Mouse (Mus musculus) heart, embryonic 10.5 days (tissue): ENCODE results near the gene Tmem163. TPM values are rescaled to one million over a fixed set of nuclear protein-coding genes. Genes with fewer than 3 reads are reported as not detected.

Experiments used
- DNase-seq: peaks from one replicate; pipeline ENCODE4 v3.0.0-alpha.2; 2017; ENCODE audit warnings: low spot score
- H3K27ac ChIP-seq: fragments of 300-500 bp; sonication (generic); 2 replicates; pipeline ENCODE4 v1.5.1; 2016; ENCODE audit warnings: mild to moderate bottlenecking
- H3K27me3 ChIP-seq: fragments of 300-500 bp; sonication (generic); 2 replicates; pipeline ENCODE4 v1.6.1; 2016; ENCODE audit warnings: mild to moderate bottlenecking; ENCODE audit not compliant: poor library complexity, insufficient read depth, severe bottlenecking
- H3K36me3 ChIP-seq: fragments of 300-500 bp; sonication (generic); 2 replicates; pipeline ENCODE4 v1.6.1; 2016; ENCODE audit warnings: mild to moderate bottlenecking, moderate library complexity
- H3K4me1 ChIP-seq: fragments of 300-500 bp; sonication (generic); 2 replicates; pipeline ENCODE4 v1.6.1; 2016; ENCODE audit warnings: mild to moderate bottlenecking
- H3K4me3 ChIP-seq: fragments of 300-500 bp; sonication (generic); 2 replicates; pipeline ENCODE4 v1.5.1; 2016; ENCODE audit warnings: mild to moderate bottlenecking, moderate library complexity
- H3K9me3 ChIP-seq: fragments of 300-500 bp; sonication (generic); 2 replicates; pipeline ENCODE4 v1.6.1; 2016; ENCODE audit warnings: mild to moderate bottlenecking, moderate library complexity
- WGBS: fragments of 180-500 bp; shearing (Covaris S2); methylation state at CpG from one replicate; pipeline ENCODE4 v1.1.7; 2016; 5-methylcytosine and 5-hydroxymethylcytosine counted together
- polyA plus RNA-seq: library from polyadenylated mRNA; unstranded; fragments of >200 nt; fragmentation: Nextera tagmentation; extraction: Ambion mirVana; gene quantifications from 2 replicates; pipeline ENCODE4 v1.2.1, GENCODE M21; 2016

Tmem163 gene
- polyA plus RNA-seq, 1 experiment from 2014 or later: 27.6 TPM

GRCm38 (mm10) chr1:127536448-127536847 lies 142.9 kb downstream of the Tmem163 start:
- no peak for DNase-seq
- WGBS: 71% methylated on average over 5 of the region's 5 CpGs
- H3K4me1 ChIP-seq: peaks cover 8% of the 10 kb centered on the region; the same call in 1 of the 2 replicates
- H3K27ac ChIP-seq: no peak overlapping the region
- H3K4me3 ChIP-seq: no peak overlapping the region
- no peaks in the 10 kb centered on the region for H3K36me3 ChIP-seq
- no peaks in the 10 kb centered on the region for H3K27me3 ChIP-seq
- no peaks in the 10 kb centered on the region for H3K9me3 ChIP-seq

GRCm38 (mm10) chr1:127531723-127532122 lies 147.6 kb downstream of the Tmem163 start:
- Histone ChIP-seq H3K27ac (no peak overlapping the region), H3K9me3 (no peaks in the 10 kb centered on the region), H3K4me3 (no peak overlapping the region), H3K27me3 (no peaks in the 10 kb centered on the region), H3K36me3 (no peaks in the 10 kb centered on the region), H3K4me1 (no peaks in the 10 kb centered on the region)
- WGBS: 81% methylated on average over 5 of the region's 5 CpGs
- DNase-seq: no peak

DNA sequence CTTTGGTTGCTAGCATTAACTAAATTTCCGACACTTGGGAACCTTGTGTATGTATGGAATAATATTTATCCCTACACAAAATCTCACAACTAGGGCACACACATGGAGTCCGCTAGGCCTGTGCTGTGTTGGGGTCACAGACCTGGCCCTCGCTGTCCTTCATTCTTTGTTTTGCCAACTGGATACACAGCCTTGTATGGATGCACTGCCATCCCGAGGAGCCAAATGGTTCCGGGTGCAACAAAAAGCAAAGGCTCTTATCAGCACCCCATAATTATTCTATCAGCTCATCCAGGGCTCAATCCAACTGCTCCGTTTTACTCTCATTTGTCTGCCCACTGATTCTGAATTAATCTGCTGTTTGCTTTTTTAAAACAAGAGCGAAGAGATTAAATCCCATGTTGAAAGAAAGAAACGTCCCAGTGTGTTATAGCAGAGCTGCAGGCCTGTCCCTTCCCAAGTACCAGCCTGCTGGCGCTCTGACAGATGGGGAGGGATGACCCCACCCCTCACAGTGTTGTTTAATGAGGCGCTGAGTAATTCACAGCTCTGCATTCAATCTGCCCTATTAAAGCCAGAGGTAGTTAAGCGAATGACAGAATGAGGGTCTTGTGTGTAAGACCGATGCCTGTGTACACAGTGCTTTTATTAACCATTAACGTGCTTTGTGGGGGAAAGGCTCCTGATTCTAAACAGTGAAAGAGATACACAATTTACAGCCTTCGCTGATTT lies 148.3 kb downstream of the Tmem163 start:
- no peak overlapping the region for H3K4me3 ChIP-seq
- no peak for DNase-seq
- H3K9me3 ChIP-seq: no peaks in the 10 kb centered on the region
- H3K27me3 ChIP-seq: no peaks in the 10 kb centered on the region
- H3K4me1 ChIP-seq: no peaks in the 10 kb centered on the region
- H3K27ac ChIP-seq: no peak overlapping the region
- WGBS: 48% methylated on average over 14 of the region's 14 CpGs
- no peaks in the 10 kb centered on the region for H3K36me3 ChIP-seq

DNA sequence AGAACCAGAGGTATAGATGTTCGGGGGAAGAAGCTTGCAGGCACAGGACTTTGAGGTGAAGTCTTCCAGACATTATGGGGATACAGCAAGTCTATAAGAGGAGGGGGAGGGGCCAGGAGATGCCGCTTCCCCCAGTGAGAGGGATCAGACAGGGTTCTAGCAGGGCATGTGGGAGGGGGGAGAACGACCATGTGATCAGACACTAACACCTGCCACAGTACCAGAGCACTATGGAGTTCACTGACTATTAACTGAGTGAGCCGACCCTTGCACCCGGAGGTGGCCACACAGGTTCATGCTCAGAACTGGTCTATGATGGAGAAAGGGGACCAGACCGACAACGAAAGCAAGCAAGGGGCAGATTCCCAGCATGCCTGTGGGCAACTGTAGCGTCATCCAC lies 156.0 kb downstream of the Tmem163 start:
- Histone ChIP-seq H3K36me3 (no peaks in the 10 kb centered on the region), H3K27me3 (no peaks in the 10 kb centered on the region), H3K9me3 (no peaks in the 10 kb centered on the region), H3K27ac (peak overlapping the region; percentile 73), H3K4me3 (no peak overlapping the region), H3K4me1 (peaks cover 26% of the 10 kb centered on the region)
- DNase-seq: no peak
- 57% methylated on average over 8 of the region's 8 CpGs for WGBS

DNA sequence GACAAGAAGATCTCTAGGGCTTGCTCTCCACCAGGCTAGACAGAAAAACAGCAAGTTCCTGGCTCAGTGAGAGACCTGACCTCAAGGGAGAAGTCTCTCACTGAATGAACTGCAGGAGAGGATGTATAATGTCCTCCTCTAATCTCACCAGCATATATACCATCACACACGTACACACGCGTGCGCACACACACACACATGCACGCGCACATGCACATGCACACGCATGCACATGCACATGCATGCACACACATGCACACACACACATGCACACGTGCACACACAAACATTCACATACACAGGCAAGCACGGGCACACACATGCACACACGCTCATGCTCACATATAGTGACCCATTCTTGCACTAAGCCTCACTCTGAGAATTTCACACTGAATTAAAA lies 164.5 kb downstream of the Tmem163 start:
- Histone ChIP-seq H3K4me3 (no peak overlapping the region), H3K27me3 (no peaks in the 10 kb centered on the region), H3K4me1 (peaks cover 17% of the 10 kb centered on the region; the same call in 1 of the 2 replicates), H3K9me3 (no peaks in the 10 kb centered on the region), H3K27ac (no peak overlapping the region), H3K36me3 (peaks cover 13% of the 10 kb centered on the region; the same call in 1 of the 2 replicates)
- DNase-seq: no peak
- WGBS: 93% methylated on average over 10 of the region's 10 CpGs

DNA sequence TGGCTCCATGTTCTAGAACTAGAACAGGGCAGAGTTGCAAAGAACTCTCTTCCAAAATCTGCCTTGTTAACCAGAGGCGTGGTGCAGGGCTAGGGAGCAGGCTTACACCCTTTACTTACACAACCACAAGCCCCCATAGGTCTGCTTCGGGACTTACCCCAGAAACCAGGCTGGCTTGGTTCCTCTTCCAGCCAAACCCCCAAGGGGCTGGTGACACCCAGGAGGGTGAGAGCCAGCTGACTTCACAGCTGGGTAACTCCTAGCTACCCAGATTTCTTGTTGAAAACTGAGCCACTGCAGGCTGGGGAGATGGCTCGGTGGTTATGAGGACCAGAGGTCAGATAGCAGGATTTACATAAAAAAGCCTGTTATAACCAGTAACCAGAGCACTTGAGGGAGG lies 164.9 kb downstream of the Tmem163 start:
- WGBS: 68% methylated on average over 3 of the region's 3 CpGs
- Histone ChIP-seq H3K4me3 (no peak overlapping the region), H3K27ac (no peak overlapping the region), H3K9me3 (no peaks in the 10 kb centered on the region), H3K27me3 (no peaks in the 10 kb centered on the region), H3K36me3 (peaks cover 13% of the 10 kb centered on the region; the same call in 1 of the 2 replicates), H3K4me1 (peaks cover 17% of the 10 kb centered on the region; the same call in 1 of the 2 replicates)
- DNase-seq: no peak

DNA sequence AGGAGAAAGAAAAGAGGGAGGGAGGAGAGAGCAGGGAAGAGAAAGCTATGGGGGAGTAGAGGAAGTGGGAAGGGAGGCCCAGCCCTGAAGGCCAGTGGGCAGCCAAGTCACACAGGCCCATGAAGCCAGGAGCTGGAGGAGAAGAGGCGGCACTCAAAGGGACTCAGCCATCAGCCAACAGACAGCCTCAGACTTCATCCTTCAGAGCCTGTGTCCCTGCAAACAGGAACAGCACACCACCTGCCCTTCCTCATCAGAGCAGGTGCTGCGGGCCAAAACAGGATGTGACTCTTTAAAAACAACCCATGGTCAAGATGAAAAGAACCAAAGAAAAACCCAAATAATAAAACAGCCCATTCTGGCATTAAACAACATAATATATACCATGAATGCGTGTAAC lies 165.7 kb downstream of the Tmem163 start:
- WGBS: 82% methylated on average over 3 of the region's 3 CpGs
- no peak for DNase-seq

GRCm38 (mm10) chr1:127513140-127513539 lies 166.2 kb downstream of the Tmem163 start:
- Histone ChIP-seq H3K9me3 (no peaks in the 10 kb centered on the region), H3K36me3 (peaks cover 13% of the 10 kb centered on the region; the same call in 1 of the 2 replicates), H3K27ac (no peak overlapping the region), H3K4me1 (peaks cover 17% of the 10 kb centered on the region; the same call in 1 of the 2 replicates), H3K4me3 (no peak overlapping the region), H3K27me3 (no peaks in the 10 kb centered on the region)
- 85% methylated on average over 8 of the region's 8 CpGs for WGBS
- DNase-seq: no peak

More for the DNA sequence above, 165.7 kb downstream of the Tmem163 start:
- Histone ChIP-seq H3K9me3 (no peaks in the 10 kb centered on the region), H3K27me3 (no peaks in the 10 kb centered on the region), H3K27ac (no peak overlapping the region), H3K4me1 (peaks cover 17% of the 10 kb centered on the region; the same call in 1 of the 2 replicates), H3K36me3 (peaks cover 13% of the 10 kb centered on the region; the same call in 1 of the 2 replicates), H3K4me3 (no peak overlapping the region)

DNA sequence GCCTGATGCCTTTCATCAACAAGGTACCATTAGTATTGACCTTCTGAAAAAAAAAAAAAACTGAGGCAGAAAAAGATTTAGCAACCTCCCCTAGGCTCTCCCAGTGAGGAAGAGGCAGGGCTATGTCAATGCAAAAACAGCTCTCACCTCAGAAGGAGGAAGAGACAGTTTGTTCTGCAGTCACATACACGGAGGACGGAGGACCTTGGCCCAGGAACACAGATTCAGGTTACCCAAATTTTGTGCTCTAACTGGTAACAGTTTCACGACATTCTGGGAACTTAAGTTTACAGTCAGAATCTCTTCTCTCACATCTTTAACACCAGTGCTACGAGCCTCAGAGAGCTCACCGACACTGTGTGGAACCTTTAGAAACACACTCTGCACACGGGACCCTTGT lies 166.6 kb downstream of the Tmem163 start:
- 70% methylated on average over 6 of the region's 6 CpGs for WGBS

GRCm38 (mm10) chr1:127511362-127511761 lies 168.0 kb downstream of the Tmem163 start:
- WGBS: 52% methylated on average over 6 of the region's 6 CpGs
- H3K4me1 ChIP-seq: peaks cover 17% of the 10 kb centered on the region; the same call in 1 of the 2 replicates

More for the DNA sequence above, 166.6 kb downstream of the Tmem163 start:
- H3K4me3 ChIP-seq: no peak overlapping the region
- H3K36me3 ChIP-seq: peaks cover 13% of the 10 kb centered on the region; the same call in 1 of the 2 replicates
- H3K9me3 ChIP-seq: no peaks in the 10 kb centered on the region
- no peaks in the 10 kb centered on the region for H3K27me3 ChIP-seq
- peaks cover 17% of the 10 kb centered on the region; the same call in 1 of the 2 replicates for H3K4me1 ChIP-seq
- DNase-seq: no peak
- H3K27ac ChIP-seq: no peak overlapping the region

GRCm38 (mm10) chr1:127508921-127509320 lies 170.4 kb downstream of the Tmem163 start:
- Histone ChIP-seq H3K36me3 (no peaks in the 10 kb centered on the region), H3K27ac (no peak overlapping the region), H3K9me3 (no peaks in the 10 kb centered on the region), H3K4me3 (no peak overlapping the region), H3K27me3 (no peaks in the 10 kb centered on the region), H3K4me1 (peaks cover 34% of the 10 kb centered on the region)
- WGBS: 84% methylated on average over 8 of the region's 8 CpGs
- DNase-seq: no peak

More at GRCm38 (mm10) chr1:127511362-127511761, 168.0 kb downstream of the Tmem163 start:
- peaks cover 10% of the 10 kb centered on the region; the same call in 1 of the 2 replicates for H3K36me3 ChIP-seq
- DNase-seq: no peak
- H3K4me3 ChIP-seq: no peak overlapping the region
- no peaks in the 10 kb centered on the region for H3K9me3 ChIP-seq
- H3K27me3 ChIP-seq: no peaks in the 10 kb centered on the region
- H3K27ac ChIP-seq: peak overlapping the region; percentile 75; the same call in 1 of the 2 replicates

GRCm38 (mm10) chr1:127508067-127508739 lies 171.1 kb downstream of the Tmem163 start:
- H3K4me3 ChIP-seq: no peak overlapping the region
- no peaks in the 10 kb centered on the region for H3K9me3 ChIP-seq
- H3K27me3 ChIP-seq: no peaks in the 10 kb centered on the region
- H3K36me3 ChIP-seq: no peaks in the 10 kb centered on the region
- DNase-seq: no peak
- 86% methylated on average over 16 of the region's 16 CpGs for WGBS
- no peak overlapping the region for H3K27ac ChIP-seq
- H3K4me1 ChIP-seq: peaks cover 40% of the 10 kb centered on the region

GRCm38 (mm10) chr1:127507042-127507650 lies 172.2 kb downstream of the Tmem163 start:
- Histone ChIP-seq H3K4me3 (no peak overlapping the region), H3K4me1 (peaks cover 37% of the 10 kb centered on the region), H3K27ac (no peak overlapping the region), H3K9me3 (no peaks in the 10 kb centered on the region), H3K36me3 (no peaks in the 10 kb centered on the region), H3K27me3 (no peaks in the 10 kb centered on the region)
- no peak for DNase-seq
- 84% methylated on average over 10 of the region's 10 CpGs for WGBS
